Mouse (Mus musculus) kidney, adult 2 months (tissue): ENCODE measurements at regions not wholly inside any gene's neighbourhood (a gene's known extent, or its start where the extent isn't known, plus 50 kb on each side); places are given as distances from the start of the nearest gene placed in this dataset.

Experiments used
- CTCF ChIP-seq: fragments of 200-500 bp; conservative IDR thresholded peaks from 2 replicates; pipeline ENCODE4 v1.5.1; 2011; ENCODE audit warnings: low read depth, mild to moderate bottlenecking, control low read depth, low read length, moderate library complexity, mixed read lengths; ENCODE audit not compliant: insufficient read depth, insufficient read length
- POLR2A ChIP-seq: fragments of 200-500 bp; IDR thresholded peaks from one replicate; pipeline ENCODE4 v1.6.1; 2011; ENCODE audit warnings: low read depth, low read length, control low read depth

DNA sequence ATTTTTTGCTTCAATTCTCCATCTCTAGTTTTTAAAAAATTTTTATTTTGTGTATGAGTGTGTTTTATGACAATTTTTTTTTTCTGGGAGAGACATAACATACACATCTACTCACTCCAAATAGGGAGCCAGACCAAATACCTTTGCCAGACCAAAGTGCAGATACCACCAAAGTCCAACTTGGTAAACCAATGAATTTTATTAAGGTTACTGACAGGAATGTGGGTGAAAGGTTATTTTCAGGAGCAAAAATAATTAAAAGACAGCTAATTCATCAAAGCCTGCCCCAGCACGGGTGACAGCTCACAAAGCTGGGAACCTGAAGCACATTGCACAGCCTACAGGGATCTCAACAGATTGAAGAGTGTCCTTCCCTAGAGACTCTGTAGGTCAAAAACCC lies 146.6 kb upstream of the Smim15 start:
- no peak for TF ChIP-seq POLR2A
- no peak for TF ChIP-seq CTCF
